Mouse (Mus musculus) liver, embryonic 16.5 days (tissue): ENCODE measurements at regions not wholly inside any gene's neighbourhood (a gene's known extent, or its start where the extent isn't known, plus 50 kb on each side); places are given as distances from the start of the nearest gene placed in this dataset.

ENCODE experiments used
- ATAC-seq: fragments of 200-750 bp; cut with Nextera tagmentation; 2 replicates; pipeline ENCODE4 v1.8.0; 2017; ENCODE audit warnings: low read depth, mild to moderate bottlenecking, moderate number of reproducible peaks, moderate library complexity
- H3K27ac ChIP-seq: fragments of 300-500 bp; sonication (generic); 2 replicates; pipeline ENCODE4 v1.5.1; 2014; ENCODE audit warnings: mild to moderate bottlenecking, low read length
- H3K27me3 ChIP-seq: fragments of 300-500 bp; sonication (generic); 2 replicates; pipeline ENCODE4 v1.6.1; 2014; ENCODE audit warnings: low read depth, low read length, mixed read lengths; ENCODE audit not compliant: control insufficient read depth, insufficient read depth
- H3K36me3 ChIP-seq: fragments of 300-500 bp; sonication (generic); 2 replicates; pipeline ENCODE4 v1.6.1; 2014; ENCODE audit warnings: mild to moderate bottlenecking; ENCODE audit not compliant: control insufficient read depth, insufficient read depth
- H3K4me1 ChIP-seq: fragments of 300-500 bp; sonication (generic); 2 replicates; pipeline ENCODE4 v1.6.1; 2014; ENCODE audit warnings: low read depth, low read length, mixed read lengths; ENCODE audit not compliant: control insufficient read depth
- H3K4me2 ChIP-seq: fragments of 300-500 bp; sonication (generic); 2 replicates; pipeline ENCODE4 v1.6.1; 2014; ENCODE audit warnings: low read depth, low read length, mixed read lengths
- H3K4me3 ChIP-seq: fragments of 300-500 bp; sonication (generic); 2 replicates; pipeline ENCODE4 v1.5.1; 2014; ENCODE audit warnings: low read depth, mild to moderate bottlenecking, low read length
- H3K9ac ChIP-seq: fragments of 300-500 bp; sonication (generic); 2 replicates; pipeline ENCODE4 v1.6.1; 2014; ENCODE audit warnings: low read depth, low read length
- H3K9me3 ChIP-seq: fragments of 300-500 bp; sonication (generic); replicated peaks from 2 replicates; pipeline ENCODE4 v1.6.1; 2016; ENCODE audit warnings: low read length; ENCODE audit not compliant: control insufficient read depth
- WGBS: fragments of 180-500 bp; shearing (Covaris S2); extraction: QIAGEN DNeasy Blood & Tissue Kit; methylation state at CpG from one replicate; pipeline ENCODE4 v1.1.7; 2014; ENCODE audit not compliant: insufficient replicate concordance; 5-methylcytosine and 5-hydroxymethylcytosine counted together

DNA sequence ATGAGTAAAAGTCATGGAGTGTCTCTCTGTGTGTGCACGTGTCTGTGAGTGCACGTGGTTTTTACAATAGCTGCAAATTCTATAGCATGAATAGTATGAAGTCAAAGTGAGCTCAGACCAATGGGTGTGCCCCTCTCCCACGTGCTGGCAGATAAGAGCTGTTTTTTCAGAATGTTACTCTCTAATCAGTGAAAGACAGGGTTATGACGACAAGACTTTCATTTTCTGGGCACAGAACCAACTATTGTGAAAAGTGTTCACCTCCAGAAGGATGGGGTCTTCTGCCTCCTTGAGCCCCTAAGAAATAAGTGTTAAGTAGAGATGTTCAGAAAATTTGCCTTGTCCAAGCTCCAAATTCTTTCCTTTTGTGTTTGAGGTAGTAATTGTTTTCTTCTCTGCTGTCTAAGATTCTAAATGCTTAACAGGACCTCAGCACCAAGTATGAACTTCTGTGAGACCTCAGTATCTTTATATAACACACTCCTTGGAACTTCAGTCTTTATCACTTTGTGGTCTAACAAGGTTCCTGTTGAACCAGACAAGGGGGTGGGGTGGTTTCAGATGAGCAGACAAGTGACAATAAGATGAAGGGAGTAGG is 182.8 kb upstream of the P2ry1 start:
- peaks cover 33% of the 10 kb centered on the region for H3K4me1 ChIP-seq
- H3K9me3 ChIP-seq, result no peaks in the 10 kb centered on the region
- 11% methylated on average over 4 of the region's 4 CpGs for WGBS
- H3K4me2 ChIP-seq, result peak overlapping the region; percentile 69
- H3K4me3 ChIP-seq, result peak overlapping the region; percentile 21; the same call in 1 of the 2 replicates
- H3K27me3 ChIP-seq, result no peaks in the 10 kb centered on the region
- H3K9ac ChIP-seq, result peak overlapping the region; percentile 62
- ATAC-seq, result peak; percentile 92
- H3K27ac ChIP-seq, result peak overlapping the region; percentile 98
- H3K36me3 ChIP-seq, result no peaks in the 10 kb centered on the region

DNA sequence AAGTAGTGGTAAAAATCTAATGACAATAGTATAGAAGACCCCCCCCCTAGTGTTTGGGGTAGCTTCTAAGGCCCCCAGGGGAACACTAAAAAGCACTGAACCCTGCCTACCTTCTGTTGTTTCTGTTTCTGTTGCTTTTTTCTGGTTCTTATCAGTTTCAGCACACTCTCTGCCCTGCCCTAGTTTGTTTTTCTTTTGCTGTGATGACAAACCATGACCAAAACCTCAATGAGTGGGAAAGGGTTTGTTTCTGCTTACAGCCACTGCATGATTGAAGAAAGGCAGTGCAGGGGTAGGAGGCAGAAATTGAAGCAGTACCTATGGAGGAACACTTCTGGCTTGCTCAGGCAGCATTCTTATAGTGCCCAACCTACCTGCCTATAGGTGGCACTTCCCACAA is 181.1 kb upstream of the P2ry1 start:
- Histone ChIP-seq H3K27ac (peak overlapping the region; percentile 88), H3K36me3 (no peaks in the 10 kb centered on the region), H3K4me3 (no peak overlapping the region), H3K27me3 (no peaks in the 10 kb centered on the region), H3K4me2 (peak overlapping the region; percentile 25; the same call in 1 of the 2 replicates), H3K9ac (peak overlapping the region; percentile 32), H3K9me3 (no peaks in the 10 kb centered on the region), H3K4me1 (peaks cover 33% of the 10 kb centered on the region)
- peak; percentile 57 for ATAC-seq

DNA sequence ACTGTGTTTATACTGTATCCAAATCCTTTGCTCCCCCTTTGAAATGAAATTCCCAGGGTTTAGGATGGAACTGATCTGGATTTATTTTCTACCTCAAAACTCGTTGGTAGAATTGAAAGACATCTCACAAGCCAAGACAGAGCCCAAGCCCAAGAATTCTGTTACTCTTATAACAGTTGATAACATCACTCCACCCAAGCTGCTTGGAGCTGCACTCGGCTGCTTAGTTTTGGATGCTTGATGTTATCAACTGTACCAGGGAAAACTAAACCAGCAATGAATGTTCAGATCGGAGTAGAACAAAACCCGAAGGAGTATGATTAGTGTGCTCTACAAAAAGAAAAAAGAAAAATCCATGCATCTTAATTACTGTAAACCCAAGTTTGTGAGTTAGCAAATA is 175.8 kb upstream of the P2ry1 start:
- no peaks in the 10 kb centered on the region for H3K36me3 ChIP-seq
- H3K4me3 ChIP-seq, result no peak overlapping the region
- 50% methylated on average over 4 of the region's 4 CpGs for WGBS
- H3K9ac ChIP-seq, result no peak overlapping the region
- no peak overlapping the region for H3K27ac ChIP-seq
- no peaks in the 10 kb centered on the region for H3K9me3 ChIP-seq
- no peak for ATAC-seq
- H3K27me3 ChIP-seq, result no peaks in the 10 kb centered on the region
- H3K4me1 ChIP-seq, result peaks cover 12% of the 10 kb centered on the region
- no peak overlapping the region for H3K4me2 ChIP-seq

DNA sequence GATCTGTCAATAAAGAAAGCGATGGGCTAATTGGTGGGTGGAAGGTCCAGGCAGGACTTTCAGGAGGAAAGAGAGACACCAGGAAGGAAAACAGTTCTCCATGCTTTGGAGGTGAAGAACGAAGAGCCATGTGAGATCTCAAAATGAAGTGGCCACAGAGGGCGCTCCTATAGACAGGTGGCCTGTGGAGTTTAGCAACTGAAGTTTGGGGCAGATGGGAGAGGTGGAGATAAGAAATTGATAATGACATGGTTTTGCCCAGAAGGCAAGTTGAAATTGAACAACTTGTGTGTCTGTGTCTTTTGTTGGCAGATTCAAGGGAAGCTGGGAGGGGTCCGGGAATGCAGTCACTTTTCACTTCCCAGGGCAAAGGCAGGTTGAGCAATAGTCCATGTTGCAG is 170.2 kb upstream of the P2ry1 start:
- peak; percentile 75 for ATAC-seq
- Histone ChIP-seq H3K4me1 (peaks cover 5% of the 10 kb centered on the region), H3K27me3 (no peaks in the 10 kb centered on the region), H3K4me3 (no peak overlapping the region), H3K27ac (peak overlapping the region; percentile 39), H3K4me2 (peak overlapping the region; percentile 27; the same call in 1 of the 2 replicates), H3K9ac (no peak overlapping the region), H3K9me3 (no peaks in the 10 kb centered on the region), H3K36me3 (no peaks in the 10 kb centered on the region)
- WGBS, result 50% methylated on average over 4 of the region's 4 CpGs

DNA sequence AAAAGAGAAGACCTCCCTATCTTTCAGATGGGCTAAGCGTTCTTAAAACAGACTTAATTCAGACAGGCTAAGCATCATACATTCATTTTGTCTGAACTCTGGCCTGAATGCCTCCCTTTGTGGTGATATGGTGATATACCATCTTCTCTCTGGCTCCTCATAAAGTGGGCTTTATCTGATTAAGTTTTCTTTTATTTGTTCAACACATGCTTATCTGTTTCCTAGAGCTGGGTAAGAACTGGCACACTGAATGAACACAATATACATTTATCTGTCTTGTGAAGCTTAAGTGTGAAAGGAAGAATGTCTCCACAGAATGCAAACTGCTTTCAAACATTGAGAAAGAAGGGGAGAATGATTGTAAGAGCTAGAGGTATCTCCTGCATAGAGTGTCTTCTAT is 160.7 kb upstream of the P2ry1 start:
- no peaks in the 10 kb centered on the region; the same call in 1 of the 2 replicates for H3K4me1 ChIP-seq
- no peaks in the 10 kb centered on the region for H3K36me3 ChIP-seq
- no peak overlapping the region for H3K9ac ChIP-seq
- no peaks in the 10 kb centered on the region for H3K9me3 ChIP-seq
- H3K4me3 ChIP-seq, result no peak overlapping the region
- H3K27me3 ChIP-seq, result no peaks in the 10 kb centered on the region
- no peak overlapping the region for H3K4me2 ChIP-seq
- H3K27ac ChIP-seq, result no peak overlapping the region
- no peak for ATAC-seq
- 76% methylated on average over 1 of the region's 1 CpGs for WGBS

DNA sequence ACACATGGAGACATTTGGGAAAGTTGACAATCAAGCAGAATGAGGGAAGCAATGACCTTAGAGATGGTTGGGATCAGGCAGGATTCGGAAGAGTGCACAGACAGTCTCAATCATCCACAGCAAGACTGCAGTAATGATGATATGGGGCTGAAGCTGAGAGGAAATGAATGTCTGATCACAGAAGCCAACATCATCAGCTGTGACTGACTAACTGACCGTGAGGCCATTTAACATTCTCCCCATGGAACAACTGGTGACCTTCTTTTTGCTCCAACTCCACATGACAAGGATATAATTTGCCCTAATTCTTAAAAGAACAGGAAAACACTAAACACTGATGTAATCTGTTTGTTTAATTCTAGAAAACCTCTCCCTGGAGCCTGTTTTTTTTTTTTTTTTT is 157.3 kb upstream of the P2ry1 start:
- 64% methylated on average over 2 of the region's 2 CpGs for WGBS
- no peaks in the 10 kb centered on the region for H3K36me3 ChIP-seq
- H3K9me3 ChIP-seq, result no peaks in the 10 kb centered on the region
- no peak for ATAC-seq
- no peak overlapping the region for H3K27ac ChIP-seq
- H3K27me3 ChIP-seq, result no peaks in the 10 kb centered on the region
- no peaks in the 10 kb centered on the region; the same call in 1 of the 2 replicates for H3K4me1 ChIP-seq
- no peak overlapping the region for H3K9ac ChIP-seq
- no peak overlapping the region for H3K4me3 ChIP-seq
- H3K4me2 ChIP-seq, result no peak overlapping the region

DNA sequence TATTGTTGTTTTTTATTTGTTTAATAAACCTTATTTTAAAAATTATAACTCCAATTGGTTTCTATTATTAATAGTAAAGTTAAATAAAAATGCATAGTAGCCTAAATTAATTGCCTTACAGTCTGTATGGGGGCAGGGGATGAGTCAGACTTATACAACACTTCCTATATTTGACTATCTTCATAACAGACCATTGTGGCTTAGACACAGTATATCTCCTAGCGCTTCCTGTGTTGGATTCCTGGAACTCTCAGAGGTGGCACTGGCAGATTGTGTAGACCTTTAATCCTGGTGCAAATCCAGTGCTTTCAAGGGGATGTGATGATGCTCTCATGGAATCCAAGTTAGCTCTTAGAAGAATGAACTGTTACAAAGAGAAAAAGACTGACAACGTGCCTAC is 154.2 kb upstream of the P2ry1 start:
- no peaks in the 10 kb centered on the region for H3K27me3 ChIP-seq
- H3K27ac ChIP-seq, result no peak overlapping the region
- 48% methylated on average over 2 of the region's 2 CpGs for WGBS
- no peaks in the 10 kb centered on the region for H3K36me3 ChIP-seq
- no peak overlapping the region for H3K4me2 ChIP-seq
- no peaks in the 10 kb centered on the region for H3K9me3 ChIP-seq
- no peak overlapping the region for H3K4me3 ChIP-seq
- no peaks in the 10 kb centered on the region; the same call in 1 of the 2 replicates for H3K4me1 ChIP-seq
- H3K9ac ChIP-seq, result no peak overlapping the region
- peak; percentile 37; the same call in 1 of the 2 replicates for ATAC-seq

DNA sequence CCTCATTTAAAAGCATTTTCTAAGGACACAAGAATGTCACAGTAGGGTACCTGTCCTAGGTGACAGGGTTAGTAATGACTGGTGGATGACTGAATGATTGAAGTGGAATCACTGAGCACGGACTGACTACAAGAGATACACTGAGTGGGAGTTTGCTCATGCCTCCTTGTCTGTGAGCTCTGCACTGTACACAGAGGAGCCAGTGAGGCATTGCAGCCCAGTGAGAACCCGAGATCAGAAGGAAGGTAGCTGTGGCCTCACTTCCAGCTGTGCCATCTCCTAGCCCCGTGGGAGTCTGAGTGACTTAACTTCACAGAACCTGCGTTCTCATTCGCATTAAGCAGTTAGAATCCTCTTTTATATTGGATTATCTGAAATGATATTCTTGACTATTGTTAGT is 148.8 kb upstream of the P2ry1 start:
- no peak for ATAC-seq
- Histone ChIP-seq H3K27me3 (no peaks in the 10 kb centered on the region), H3K4me3 (no peak overlapping the region), H3K9ac (no peak overlapping the region), H3K36me3 (no peaks in the 10 kb centered on the region), H3K4me2 (no peak overlapping the region), H3K9me3 (no peaks in the 10 kb centered on the region), H3K4me1 (no peaks in the 10 kb centered on the region; the same call in 1 of the 2 replicates), H3K27ac (no peak overlapping the region)
- 56% methylated on average over 5 of the region's 5 CpGs for WGBS

DNA sequence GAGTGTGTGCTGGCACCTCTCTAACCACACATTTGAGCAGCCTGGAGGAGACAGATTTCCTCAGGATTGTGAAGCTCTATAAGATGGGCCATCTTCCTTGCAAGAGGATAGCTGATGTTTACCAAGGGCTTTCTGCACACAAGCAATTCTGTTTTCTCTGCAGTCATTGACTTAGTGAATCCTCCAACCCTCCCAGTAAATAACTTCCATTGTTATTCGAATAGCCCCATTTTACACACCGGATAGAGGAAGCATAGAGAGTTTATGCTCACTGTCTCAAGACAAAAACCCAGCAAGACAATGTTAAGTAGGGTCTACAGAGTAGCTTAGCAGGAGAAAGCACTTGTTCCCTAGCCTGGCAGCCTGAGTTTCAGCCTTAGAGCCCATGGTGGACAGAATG is 146.9 kb upstream of the P2ry1 start:
- H3K9me3 ChIP-seq, result no peaks in the 10 kb centered on the region
- H3K9ac ChIP-seq, result no peak overlapping the region
- no peak overlapping the region for H3K27ac ChIP-seq
- H3K4me1 ChIP-seq, result no peaks in the 10 kb centered on the region; the same call in 1 of the 2 replicates
- no peaks in the 10 kb centered on the region for H3K36me3 ChIP-seq
- no peaks in the 10 kb centered on the region for H3K27me3 ChIP-seq
- no peak overlapping the region for H3K4me2 ChIP-seq
- WGBS, result 57% methylated on average over 2 of the region's 2 CpGs
- no peak overlapping the region for H3K4me3 ChIP-seq
- ATAC-seq, result no peak
